Mouse (Mus musculus) retina, postnatal 7 days (tissue): ENCODE measurements around the gene Rtl9.

Source experiments
- DNase-seq: peaks from one replicate; pipeline ENCODE4 v3.0.0-alpha.2; 2012; ENCODE audit warnings: low read depth, low spot score

The Rtl9 gene

DNA sequence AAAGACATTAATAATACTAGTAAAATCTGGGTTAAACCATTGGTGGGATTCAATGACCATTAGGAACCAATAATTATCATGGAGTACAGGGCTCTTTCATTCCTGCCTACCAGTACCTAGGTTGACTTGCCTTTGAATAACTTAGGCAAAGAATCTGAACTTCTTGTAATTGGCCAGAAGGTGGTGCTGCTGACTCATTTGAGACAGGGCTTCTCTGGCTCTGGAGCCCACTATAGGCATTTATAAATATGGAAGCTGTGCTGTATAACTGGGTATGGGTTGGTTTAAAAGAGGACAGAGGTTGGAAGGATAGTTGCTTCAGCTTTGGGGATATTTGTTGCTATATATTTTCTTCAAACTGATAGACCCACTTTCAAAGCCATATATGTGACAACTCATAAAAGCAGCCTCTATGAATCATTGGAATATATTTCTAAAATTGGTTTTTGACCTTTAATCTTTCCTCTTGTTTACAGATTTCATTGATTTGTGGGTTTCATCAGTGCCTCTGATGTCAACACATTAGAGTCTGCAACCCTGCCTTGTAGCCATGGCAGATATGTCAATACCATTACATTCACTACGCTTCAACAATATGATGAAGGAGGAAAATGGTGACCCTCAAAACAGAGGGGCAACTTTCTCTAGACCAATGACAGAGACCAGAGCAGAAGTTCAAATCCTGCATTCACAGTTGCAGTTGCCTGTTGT, at the start of gene Rtl9:
TSS of gene Rtl9 (plus strand) at position 551 of the 711 bp plus-strand sequence.
- DNase-seq = peak; percentile 19

DNA sequence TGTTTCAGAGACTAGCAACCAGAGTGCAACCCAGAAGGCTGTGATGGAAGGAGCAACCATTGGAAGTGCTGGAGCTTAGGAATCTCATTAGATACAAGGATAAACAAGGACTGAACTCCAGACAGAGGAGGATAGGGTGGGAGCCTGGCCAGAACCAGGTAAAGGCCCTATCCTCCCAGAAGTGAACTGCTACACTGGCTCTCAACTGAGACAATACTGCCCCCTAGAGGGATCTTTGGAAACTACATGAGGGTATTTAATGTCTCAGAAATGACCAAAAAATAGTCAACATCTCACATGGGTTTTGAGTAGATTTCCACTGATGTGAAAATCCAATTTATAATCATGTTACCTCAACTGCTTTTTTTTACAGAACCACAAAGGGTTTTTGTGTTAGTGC, 47.9 kb upstream of the Rtl9 start:
- DNase-seq = peak; percentile 24

DNA sequence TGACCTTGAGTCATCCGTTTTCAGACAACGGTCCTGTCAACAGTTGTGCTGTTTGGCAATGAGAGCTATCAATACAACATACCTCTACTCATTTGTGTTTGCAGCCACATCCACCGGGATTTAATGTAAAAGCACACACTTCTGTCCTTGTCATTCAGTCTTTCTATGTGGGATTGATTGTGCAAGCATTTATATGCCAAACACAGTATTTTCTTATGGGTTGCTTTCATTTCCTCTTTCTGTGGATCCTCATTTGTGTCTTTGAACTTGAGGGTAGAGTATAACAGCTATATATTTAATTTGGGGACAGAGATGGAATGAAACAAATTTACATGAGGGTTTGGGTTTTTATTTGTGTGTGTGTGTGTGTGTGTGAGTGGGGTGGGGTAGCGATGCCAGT, 47.5 kb upstream of the Rtl9 start:
- no peak for DNase-seq

DNA sequence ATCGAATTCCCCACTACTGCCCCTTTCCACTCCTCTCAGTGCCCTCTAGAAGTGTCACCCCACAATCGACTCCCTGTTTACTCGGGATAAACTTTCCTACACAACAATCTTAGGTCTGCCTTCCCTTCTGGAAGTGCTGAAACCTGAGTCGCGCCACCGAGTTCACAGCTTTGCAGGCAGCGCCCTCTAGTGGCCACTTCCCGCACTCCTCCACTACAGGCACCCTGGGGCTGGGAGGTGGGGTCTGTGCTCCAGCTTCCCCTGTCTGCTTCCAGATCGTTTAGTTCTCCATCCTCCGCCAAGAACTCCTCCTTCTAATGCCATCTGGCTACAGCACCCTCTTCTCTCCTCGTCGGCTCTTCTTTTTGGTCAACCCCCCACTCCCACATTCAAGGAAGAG, 40.6 kb upstream of the Rtl9 start:
- peak; percentile 34 for DNase-seq

DNA sequence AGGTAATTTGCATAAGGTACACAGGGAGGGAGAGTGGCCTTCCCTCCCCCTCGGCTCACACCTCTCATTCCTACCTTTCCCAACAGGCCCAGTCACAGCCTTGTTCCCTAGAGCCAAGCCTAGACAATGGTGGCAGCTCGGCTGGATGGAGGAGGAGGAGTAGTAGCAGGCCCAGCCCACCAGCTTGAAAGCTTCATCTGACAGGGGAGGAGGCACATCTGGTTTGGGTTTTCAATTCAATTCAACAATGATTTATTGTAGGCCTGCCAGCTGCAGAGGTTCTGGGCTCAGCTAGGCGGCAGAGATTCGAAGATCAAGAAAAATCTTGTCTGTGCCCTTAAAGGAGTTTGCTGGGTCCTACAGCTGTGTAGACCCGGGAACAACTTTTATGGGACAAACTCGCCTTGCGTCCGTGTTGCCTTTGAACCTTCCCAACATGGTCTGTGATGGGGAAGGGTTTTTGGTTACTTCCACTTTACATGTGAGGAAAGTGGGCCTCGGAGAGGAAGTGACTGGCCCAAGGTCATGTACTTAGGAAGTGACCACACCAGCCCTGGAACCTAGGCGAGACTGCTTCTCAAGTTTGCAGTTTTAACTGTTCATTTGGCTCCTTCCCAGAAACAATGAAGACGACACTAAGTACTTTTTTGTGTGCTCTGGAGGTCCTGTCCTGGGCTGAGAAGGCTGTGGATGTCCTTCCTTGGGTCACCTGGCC, 36.6 kb upstream of the Rtl9 start:
- no peak for DNase-seq

DNA sequence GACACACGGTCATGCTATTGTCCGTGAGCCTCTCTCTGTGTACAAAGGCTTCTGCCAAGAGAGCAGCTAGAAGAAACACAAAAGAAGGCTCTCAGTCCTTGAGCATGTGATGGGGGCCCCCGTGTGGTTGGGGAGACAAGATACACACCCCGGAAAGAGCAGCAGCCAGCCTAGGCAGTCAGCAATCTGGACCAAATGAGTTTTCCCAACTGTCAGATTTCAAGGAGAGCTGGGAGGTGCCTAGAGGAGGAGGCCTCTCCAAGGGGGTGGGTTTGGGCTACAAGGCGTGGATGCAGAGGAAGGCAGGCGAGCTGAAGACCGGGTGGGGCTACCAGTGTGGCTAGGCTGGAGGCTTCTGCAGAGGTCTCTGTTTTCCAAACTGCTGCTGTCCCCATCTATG, 35.6 kb upstream of the Rtl9 start:
- DNase-seq = no peak

DNA sequence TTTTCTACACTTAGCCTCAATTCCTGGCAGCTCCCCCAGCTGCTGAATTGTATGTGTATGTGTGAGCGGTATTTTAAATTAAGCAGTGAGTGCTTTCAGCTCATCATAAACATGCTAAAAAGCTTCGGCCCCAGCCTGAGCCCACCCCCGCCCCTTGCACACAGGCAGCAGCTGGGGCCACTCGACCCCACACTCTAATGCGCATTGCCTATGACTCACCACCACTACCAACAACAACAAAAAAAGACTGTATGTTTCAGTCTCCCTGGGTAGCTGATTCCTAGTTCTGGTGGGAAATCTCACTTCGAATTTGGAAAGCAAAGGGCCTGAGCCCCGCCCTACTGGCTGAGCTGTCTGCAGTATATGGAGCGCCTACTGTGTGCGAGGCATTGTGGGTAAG, 35.1 kb upstream of the Rtl9 start:
- no peak for DNase-seq

DNA sequence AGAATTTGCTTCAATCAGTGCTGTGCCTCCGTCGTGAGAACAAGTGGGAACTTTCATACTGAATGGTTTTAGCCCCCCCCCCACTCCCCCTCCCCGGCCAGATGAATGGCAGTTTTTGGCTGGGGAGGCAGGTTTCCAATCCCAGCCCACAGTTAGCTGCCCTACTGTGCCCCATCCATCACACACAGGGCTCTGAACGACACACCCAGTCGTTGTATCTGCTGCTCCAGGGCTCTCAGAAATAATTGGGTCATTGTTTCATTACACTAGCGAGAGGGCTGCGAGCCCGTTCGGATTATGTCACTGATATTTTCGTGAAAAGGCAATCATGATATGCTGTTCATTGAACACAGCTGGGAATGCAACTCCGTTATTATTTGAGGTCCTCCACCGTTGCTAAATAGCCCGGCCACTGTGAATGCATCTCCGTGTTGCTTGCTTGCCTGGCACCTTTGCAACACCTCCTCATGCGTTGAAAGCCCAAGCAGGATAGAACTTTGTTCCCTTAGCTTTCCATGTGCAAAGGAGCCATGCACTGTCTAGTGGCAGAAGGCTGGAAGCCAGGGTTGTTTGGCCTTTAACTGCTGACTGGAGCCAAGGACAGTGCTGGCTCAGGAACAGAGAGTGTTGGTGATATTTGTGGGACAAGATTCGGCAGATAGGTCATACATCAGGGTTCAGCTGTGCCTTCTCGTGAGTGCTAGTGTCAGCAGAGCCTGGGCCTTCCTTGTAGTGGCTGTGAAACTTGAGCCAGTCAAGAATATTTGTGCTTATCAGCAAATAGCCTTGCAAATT, 32.9 kb upstream of the Rtl9 start:
- no peak for DNase-seq

DNA sequence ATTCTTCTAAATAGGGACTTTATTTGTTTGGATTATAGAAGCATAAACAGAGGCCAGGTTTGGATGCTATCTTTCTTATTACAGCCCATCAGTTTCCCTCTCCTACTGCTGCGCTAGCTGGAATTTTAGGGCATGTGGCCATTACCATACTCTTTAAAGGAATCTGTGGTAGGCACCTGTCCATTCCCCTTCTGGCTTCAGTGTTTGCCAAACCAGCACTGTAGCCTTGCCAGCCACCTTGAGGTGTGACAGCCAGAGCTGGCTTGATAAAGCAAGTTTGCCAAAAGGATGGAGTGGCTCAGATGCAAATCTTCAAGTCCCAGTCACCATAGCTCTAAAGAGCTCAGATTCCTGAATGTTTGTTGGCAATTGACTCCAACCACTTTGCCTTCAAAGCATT, 32.3 kb upstream of the Rtl9 start:
- DNase-seq = no peak

DNA sequence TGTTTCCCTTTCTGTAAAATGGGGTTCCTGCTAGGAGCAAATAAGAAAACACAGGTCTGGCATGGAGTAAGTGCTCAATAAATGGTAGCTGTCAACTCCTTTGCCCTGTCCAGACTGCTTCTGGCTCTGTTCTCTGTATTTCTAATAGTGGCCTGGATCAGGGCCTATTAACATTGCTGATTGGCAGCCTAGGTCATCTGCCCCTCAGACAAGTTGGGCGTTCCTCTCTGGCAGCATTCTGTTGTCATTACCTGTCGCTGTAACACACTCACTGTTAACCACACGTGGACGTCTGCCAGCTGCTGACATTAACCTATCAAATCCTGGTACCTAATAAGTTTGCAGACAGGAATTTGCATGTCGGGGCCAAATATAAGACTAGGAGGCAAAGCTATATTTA, 31.8 kb upstream of the Rtl9 start:
- DNase-seq = no peak

DNA sequence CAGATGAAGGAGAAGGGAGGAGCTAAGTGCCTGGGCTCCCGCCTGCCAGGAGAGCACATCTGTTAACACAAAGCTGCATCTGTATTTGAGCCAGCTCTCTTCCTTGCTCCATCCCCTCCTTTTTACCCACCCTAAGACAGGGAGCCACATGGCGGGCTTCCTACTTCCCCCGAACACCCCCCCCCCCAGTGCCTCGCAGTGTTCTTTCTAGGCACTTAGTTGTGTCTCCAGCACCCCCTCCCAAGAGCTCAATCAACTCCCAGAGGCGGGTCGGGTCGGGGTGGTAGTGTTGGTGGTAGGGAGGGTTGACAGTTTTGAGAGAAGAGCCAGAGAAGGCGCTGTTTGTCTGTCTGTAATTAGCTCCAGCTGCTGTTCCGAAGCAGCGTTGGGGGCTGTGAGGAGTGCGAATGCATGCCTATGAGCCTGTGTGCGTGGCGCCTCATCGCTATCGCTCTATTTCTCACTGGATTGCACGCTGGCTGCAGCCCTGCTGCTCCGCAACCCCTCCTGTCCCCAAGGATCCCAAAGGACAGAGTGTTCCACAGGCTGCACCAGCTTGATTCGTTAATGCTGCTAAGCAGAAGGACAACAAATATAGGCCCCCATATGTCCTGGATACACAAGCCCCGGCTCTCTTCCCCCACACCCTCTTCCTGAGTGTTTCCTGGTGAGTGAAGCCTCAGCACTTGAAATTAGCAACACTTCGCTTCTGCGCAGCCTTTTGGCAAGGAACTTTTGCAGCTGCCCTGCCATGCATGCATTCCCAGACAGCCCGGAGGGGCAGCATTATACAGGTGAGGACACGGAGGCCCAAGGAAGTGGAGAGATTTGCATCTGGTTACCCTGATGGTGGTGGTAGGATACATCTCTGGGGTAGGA, 18.7 kb upstream of the Rtl9 start:
- no peak for DNase-seq

DNA sequence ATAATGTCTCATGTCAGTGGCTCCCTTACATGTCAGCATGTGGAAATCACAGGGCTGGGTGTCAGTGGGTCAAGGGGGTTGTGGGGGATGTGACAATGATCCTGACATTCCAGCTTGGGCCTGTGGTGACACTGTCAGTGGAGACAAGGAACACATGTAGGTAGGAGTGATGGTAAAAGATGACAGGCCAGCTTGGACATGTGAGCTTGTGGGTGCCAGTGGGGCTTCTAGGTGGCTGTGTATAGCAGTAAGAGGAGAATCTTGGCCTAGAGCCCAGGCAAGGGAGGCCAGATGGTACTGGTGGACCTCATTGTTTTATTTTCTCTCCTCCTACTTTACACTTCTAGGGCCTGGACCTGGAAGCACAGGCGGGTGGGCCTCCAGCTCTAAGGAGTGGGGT, 16.7 kb upstream of the Rtl9 start:
- no peak for DNase-seq

DNA sequence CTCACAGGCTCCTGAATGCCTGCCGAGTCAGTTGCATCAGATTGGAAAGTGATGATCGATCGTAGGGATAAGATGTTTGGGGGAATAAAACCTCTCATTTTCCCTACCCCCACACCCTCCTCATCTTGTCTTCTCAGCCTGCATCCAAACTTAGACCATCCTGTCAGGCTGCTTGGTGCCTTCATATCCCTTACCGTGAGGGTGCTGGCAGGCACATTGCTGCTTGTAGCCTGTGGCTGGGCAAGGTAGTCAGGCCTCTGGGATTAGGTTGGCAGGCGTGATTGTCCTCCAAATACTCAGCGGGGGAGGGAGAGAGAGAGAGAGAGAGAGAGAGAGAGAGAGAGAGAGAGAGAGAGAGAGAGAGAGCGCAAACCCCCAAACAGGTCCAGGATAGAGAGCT, 11.2 kb upstream of the Rtl9 start:
- no peak for DNase-seq

DNA sequence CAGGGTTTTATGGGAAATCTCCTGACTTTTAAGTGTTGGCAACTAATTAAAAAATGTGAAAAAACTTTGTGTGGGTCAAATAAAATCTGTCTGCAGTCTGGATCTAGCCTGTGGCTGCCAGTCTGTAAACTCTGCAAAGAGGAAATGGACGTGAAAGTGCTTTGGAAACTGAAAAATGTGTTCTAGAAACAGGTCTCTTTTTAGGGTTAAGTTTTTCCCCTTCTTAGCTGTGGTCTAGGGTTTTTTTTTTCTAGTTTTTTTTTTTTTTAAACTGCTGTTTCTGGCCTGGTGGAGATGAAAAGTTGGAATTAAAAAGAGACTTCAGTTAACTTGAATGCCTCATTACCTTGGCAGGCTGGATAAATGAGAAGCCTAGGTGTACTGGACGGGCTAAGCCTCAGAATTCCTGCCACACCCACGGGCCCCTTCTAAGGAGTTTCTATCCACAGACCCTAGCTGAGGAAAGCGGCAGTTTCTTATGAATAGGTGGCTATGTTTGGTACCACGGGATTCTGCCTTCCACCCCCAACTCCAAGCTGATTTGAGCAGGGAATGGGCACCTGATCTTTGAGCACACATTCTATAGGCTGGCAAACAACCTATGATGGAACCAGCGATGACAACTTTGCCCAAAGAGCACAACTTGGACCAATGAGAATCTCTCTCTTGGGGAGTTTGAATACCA, 8.3 kb upstream of the Rtl9 start:
- no peak for DNase-seq

DNA sequence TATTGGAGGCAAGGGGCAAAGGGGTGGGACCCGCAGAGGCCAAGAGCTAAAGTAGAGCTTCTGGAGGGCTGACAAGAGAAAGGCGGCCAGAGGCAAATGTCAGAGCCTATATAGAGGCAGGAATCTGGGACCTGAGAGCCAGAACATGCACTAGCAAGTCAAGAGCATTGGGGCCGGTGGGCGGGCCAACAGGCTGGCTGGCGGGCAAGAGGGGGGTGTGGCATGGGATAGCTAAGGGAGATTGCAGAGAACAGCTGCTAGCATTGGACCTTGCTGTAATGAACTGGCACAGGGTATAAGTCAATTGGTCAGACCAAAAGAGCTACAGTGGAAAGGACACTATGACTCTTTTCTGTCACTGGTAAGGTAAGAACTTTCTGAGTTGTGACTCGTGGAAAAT, 1.8 kb upstream of the Rtl9 start:
- DNase-seq = no peak

DNA sequence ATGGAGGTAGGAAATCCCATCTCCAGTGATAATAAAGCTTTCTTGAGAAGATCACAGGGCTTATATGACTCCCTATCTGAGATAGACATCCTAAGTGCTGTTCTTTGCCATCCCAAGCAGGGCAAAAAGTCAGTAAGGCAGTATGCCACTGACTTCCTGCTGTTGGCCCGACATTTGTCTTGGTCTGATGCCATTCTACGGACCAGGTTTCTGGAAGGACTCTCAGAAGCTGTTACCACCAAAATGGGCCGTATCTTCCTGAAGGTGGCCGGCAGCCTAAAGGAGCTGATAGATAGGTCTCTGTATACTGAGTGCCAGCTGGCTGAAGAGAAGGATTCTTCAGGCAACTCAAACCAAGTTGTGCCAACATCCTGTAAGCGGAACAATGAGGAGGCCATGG, 3.8 kb downstream of the Rtl9 start:
- DNase-seq = no peak

DNA sequence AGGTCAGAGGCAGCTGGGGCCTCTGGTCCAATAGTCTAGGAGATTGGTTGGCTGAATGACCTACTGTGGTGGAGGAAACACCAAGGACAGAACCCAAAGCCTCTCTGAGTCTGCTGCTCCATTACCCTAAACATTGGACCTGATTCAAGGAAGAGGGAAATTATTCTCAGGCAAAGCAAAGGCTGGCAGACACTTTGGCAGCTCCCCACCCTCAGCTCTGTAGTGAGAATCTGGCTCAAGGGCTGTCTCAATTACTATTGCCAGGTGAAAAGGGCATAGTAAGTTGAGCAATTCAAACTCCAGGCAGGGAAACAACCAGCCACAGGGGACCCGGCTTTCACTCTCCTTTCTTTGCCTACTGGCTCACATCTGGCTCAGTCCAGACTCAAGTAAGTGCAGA, 6.5 kb downstream of the Rtl9 start:
- DNase-seq = no peak

DNA sequence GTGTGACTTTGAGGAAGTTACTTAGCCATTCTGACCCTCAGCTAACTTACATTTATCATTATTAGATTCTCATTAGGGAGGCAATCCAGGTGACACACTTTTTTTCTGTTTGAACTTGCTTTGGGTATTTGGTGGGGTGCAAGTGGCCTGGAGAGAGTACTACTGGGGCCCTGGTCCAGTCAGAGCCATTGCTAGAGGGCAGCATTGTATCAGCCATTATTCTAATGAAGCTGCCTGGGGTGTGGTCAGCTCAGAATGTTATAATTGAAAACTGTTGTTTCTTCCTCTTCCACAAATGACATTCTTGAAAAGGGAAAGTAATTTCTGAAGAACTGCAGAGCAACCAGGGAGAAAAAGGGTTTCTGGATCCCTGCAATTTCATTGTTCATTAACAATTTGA, 13.2 kb downstream of the Rtl9 start:
- no peak for DNase-seq
